Comparison of ENCODE assay signal across 8 mouse cellular contexts in genomic region chr15:82212752-82213063, GRCm38 (mm10). TPM values are rescaled to one million over a fixed set of nuclear protein-coding genes. Genes with fewer than 3 reads are reported as not detected.
DNase-seq lines count a peak whose midpoint lies in the region; ATAC-seq lines count a peak whose summit lies in the region.

Shisa8 (minus strand) TSS chr15:82212815.

- H3K9me3 ChIP-seq in kidney, embryonic 16.5 days (ENCODE audit: low read length): no peaks in the 10 kb centered on the region
- no peaks in the 10 kb centered on the region for H3K9me3 ChIP-seq in hindbrain, embryonic 11.5 days (ENCODE audit: control insufficient read depth, low read length)
- no peaks in the 10 kb centered on the region for H3K9me3 ChIP-seq in midbrain, embryonic 15.5 days

- H3K4me1 ChIP-seq in kidney, embryonic 16.5 days (ENCODE audit: insufficient read depth, low read length): peaks cover 16% of the 10 kb centered on the region
- peaks cover 14% of the 10 kb centered on the region; the same call in 1 of the 2 replicates for H3K4me1 ChIP-seq in hindbrain, embryonic 11.5 days (replicated peaks; ENCODE audit: control insufficient read depth, insufficient read depth, low read length)
- H3K4me1 ChIP-seq in midbrain, embryonic 15.5 days: peaks cover 29% of the 10 kb centered on the region

- no peak within 1 kb of the TSS for H3K27ac ChIP-seq in kidney, embryonic 16.5 days (ENCODE audit: low read length)
- H3K27ac ChIP-seq in hindbrain, embryonic 11.5 days (ENCODE audit: low read depth, low read length): no peak within 1 kb of the TSS
- no peak within 1 kb of the TSS for H3K27ac ChIP-seq in midbrain, embryonic 15.5 days

- peaks cover 90% of the 10 kb centered on the region for H3K27me3 ChIP-seq in kidney, embryonic 16.5 days (ENCODE audit: insufficient read depth, low read length)
- peaks cover 73% of the 10 kb centered on the region for H3K27me3 ChIP-seq in hindbrain, embryonic 11.5 days (ENCODE audit: control insufficient read depth, insufficient read depth, low read length)
- H3K27me3 ChIP-seq in midbrain, embryonic 15.5 days (replicated peaks): peaks cover 63% of the 10 kb centered on the region

- no peak for DNase-seq in kidney, postnatal 25 days
- DNase-seq in cerebellum, postnatal 10 days: peak; percentile 80 to 84
- DNase-seq in hindbrain, embryonic 11.5 days (ENCODE audit: low spot score): peak; percentile 36
- DNase-seq in layer of hippocampus, adult 9-10 months (ENCODE audit: low spot score): no peak

- H3K36me3 ChIP-seq in kidney, embryonic 16.5 days (ENCODE audit: insufficient read depth, low read length): no peaks in the 10 kb centered on the region
- H3K36me3 ChIP-seq in hindbrain, embryonic 11.5 days (ENCODE audit: control insufficient read depth, insufficient read depth, low read length): no peaks in the 10 kb centered on the region
- H3K36me3 ChIP-seq in midbrain, embryonic 15.5 days (replicated peaks): no peaks in the 10 kb centered on the region

- no peak for ATAC-seq in kidney, embryonic 16.5 days (ENCODE audit: low FRiP score, low TSS enrichment)
- ATAC-seq in hindbrain, embryonic 11.5 days (ENCODE audit: low FRiP score): no peak
- no peak for ATAC-seq in midbrain, embryonic 15.5 days (replicated peaks)
- ATAC-seq in megakaryocyte-erythroid progenitor cell, adult 5-6 weeks (replicated peaks; ENCODE audit: low FRiP score, low TSS enrichment, poor library complexity, severe bottlenecking): no peak
- no peak for ATAC-seq in erythroid progenitor cell, adult 5-6 weeks (replicated peaks; ENCODE audit: low FRiP score, poor library complexity, severe bottlenecking)

- H3K4me3 ChIP-seq in kidney, embryonic 16.5 days (ENCODE audit: low read length): peak within 1 kb of the TSS; percentile 52
- H3K4me3 ChIP-seq in hindbrain, embryonic 11.5 days (ENCODE audit: low read depth, low read length): peak within 1 kb of the TSS; percentile 33
- peak within 1 kb of the TSS; percentile 37 for H3K4me3 ChIP-seq in midbrain, embryonic 15.5 days

- peak within 1 kb of the TSS; percentile 78 for H3K4me2 ChIP-seq in kidney, embryonic 16.5 days (replicated peaks; ENCODE audit: low read depth, low read length)
- peak within 1 kb of the TSS; percentile 49 for H3K4me2 ChIP-seq in hindbrain, embryonic 11.5 days (replicated peaks; ENCODE audit: low read depth, low read length)
- H3K4me2 ChIP-seq in midbrain, embryonic 15.5 days: peak within 1 kb of the TSS; percentile 69

- under 1% methylated on average over 30 of the region's 34 CpGs for WGBS in kidney, embryonic 16.5 days
- WGBS in hindbrain, embryonic 11.5 days: 2% methylated on average over 18 of the region's 34 CpGs
- WGBS in midbrain, embryonic 15.5 days: 0% methylated on average over 29 of the region's 34 CpGs

- H3K9ac ChIP-seq in kidney, embryonic 16.5 days (replicated peaks; ENCODE audit: low read length): peak within 1 kb of the TSS; percentile 61
- H3K9ac ChIP-seq in hindbrain, embryonic 11.5 days (ENCODE audit: low read depth, low read length): peak within 1 kb of the TSS; percentile 41; the same call in 1 of the 2 replicates
- peak within 1 kb of the TSS; percentile 12 for H3K9ac ChIP-seq in midbrain, embryonic 15.5 days

RNA-seq across cellular contexts. Expression of gene Shisa8, which starts in this region (rescaled TPM):
- 0.41 and 0.62 TPM in 2 replicates for polyA plus RNA-seq in kidney, embryonic 16.5 days (2015; fragmentation: Nextera tagmentation; extraction: Ambion mirVana)
- polyA plus RNA-seq in hindbrain, embryonic 11.5 days (2014; fragmentation: Nextera tagmentation; extraction: Ambion mirVana): 1.0 and 1.9 TPM in 2 replicates
- 1.1 and 1.5 TPM in 2 replicates for polyA plus RNA-seq in midbrain, embryonic 15.5 days (2015; fragmentation: Nextera tagmentation; extraction: Ambion mirVana)
- total RNA-seq in megakaryocyte-erythroid progenitor cell, adult 5-6 weeks (2014; fragmentation: Nextera tagmentation): not detected in 2 replicates
- not detected in 2 replicates for total RNA-seq in megakaryocyte-erythroid progenitor cell, adult 5-6 weeks (2017)
- not detected in 2 replicates for total RNA-seq in erythroid progenitor cell, adult 5-6 weeks (2015; ENCODE audit: low replicate concordance)
- not detected in 2 replicates for total RNA-seq in erythroid progenitor cell, adult 5-6 weeks (2017; ENCODE audit: low replicate concordance)

Comparison
In these comparisons a context has a peak if more than half of its experiments do, and no peak if none do; other contexts are left out.
1. DNase-seq: peak in cerebellum, postnatal 10 days (2 of 2) and hindbrain, embryonic 11.5 days (single experiment); none in kidney, postnatal 25 days (0 of 2) and layer of hippocampus, adult 9-10 months (single experiment).
2. Peak in every context shown above with its lines, with median percentiles within 50 percentile points of each other: H3K4me2 ChIP-seq, H3K4me3 ChIP-seq and H3K9ac ChIP-seq.